Mouse (Mus musculus): ENCODE results near the gene Ubl7. TPM values are rescaled to one million over a fixed set of nuclear protein-coding genes. Genes with fewer than 3 reads are reported as not detected.
A peak's percentile ranks its signal among the peaks of the same experiment; 100 is the strongest.
"Not testable (repeated sequence)": the region's sequence is repeated elsewhere in the genome, so short reads cannot be mapped to it uniquely, and the experiment has no call there.

Gene Ubl7
- 10.9 to 35.9 TPM (median 17.3 TPM) in 3 replicates for total RNA-seq (2017)

DNA sequence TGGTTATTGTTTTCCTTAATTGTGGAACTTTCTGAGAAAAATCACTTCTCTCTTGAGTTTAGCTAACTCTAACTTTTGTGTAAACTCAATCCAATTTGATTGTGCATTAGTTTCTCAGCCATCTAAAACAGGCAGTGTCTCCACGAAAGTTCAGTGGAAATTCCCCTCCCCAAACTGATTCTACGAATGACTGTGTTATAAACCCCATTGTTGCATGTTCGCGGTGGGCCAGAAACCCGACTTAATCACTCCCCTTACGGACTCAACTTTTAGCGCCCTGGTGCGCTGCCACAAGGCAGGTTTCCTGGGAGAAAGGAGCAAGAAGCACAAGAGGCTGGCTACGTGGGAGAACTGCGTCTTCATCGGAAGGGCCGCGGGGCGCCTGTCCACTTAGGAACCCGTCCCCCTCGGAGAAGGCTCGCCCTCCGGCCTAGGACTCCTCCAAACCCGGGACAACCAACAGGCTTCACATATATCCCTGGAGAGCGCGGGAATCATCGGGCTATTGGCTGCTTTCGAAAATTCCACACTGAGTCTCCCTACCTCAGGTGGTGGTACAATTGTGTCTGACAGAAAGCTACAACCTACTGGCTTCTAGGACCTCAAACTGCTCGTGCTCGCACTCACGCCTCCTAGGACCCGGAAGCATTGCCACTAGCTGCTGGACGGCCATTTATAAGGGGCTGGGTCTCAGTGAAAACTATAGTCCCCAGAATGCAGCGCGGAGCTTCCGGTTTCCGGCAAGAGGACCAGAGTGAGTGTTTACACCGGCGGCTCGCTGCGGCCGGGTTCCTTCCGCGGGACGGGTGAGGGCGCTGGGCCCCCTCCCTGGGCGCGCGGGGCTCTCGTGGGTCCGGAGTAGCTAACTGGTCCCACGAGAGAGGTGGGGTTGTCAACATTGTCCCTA lies at the start of gene Ubl7:
Gene Ubl7 (plus strand): TSS at position 726 of the 907 bp plus-strand sequence.
- ATAC-seq (replicated peaks; ENCODE audit: insufficient number of reproducible peaks, low FRiP score, low TSS enrichment, poor library complexity, severe bottlenecking): peak; percentile 99

DNA sequence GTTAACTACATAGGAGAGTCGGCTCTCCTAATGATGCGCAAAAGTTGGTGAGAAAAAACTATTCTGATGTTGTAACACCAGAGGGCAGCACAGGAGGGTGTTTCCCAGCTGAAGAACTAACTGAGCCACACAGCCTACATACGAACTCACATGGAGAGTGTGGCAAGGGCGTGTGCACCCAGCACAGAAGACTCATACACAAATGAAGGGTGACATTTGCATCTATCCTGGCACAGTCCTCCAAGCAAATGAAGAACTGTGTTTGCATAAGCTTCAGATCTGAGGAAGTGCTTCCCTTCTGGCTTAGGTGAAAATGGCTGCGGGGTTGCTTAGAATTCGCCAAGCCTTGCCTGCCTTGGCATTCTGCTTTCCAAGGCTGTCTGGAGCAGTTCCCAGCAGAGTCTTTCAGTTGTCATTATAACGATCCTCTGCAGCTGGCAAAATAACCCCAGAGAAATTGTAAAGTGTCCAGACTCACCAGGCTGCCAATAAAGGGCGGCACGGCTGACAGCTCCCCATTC lies 48.8 kb upstream of the Ubl7 start:
- peak; percentile 100 for ATAC-seq (replicated peaks; ENCODE audit: insufficient number of reproducible peaks, low FRiP score, low TSS enrichment, poor library complexity, severe bottlenecking)

GRCm38 (mm10) chr9:57864336-57864735 lies 46.4 kb upstream of the Ubl7 start:
- no peak for ATAC-seq (replicated peaks; ENCODE audit: insufficient number of reproducible peaks, low FRiP score, low TSS enrichment, poor library complexity, severe bottlenecking)

DNA sequence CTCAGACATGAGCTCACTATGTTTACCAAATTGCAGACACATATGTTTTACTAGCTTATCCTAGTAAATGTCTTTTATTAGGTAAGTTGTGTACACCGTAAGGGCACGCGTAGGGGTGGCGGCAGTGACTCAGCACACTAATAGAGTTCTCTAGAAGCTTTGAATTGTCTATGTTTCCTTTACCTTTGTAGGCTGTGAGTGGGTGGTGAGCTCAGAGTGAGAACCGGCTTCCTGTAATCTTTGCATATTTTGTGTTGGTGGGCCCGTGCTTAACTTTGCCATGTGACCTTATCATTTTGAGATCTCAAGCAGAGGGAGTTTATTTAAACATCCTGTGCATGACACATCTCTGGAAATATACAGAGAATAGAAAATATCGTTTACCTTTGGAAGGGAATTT lies 44.2 kb upstream of the Ubl7 start:
- no peak for ATAC-seq (replicated peaks; ENCODE audit: insufficient number of reproducible peaks, low FRiP score, low TSS enrichment, poor library complexity, severe bottlenecking)

GRCm38 (mm10) chr9:57867236-57867635 lies 43.5 kb upstream of the Ubl7 start:
- ATAC-seq (replicated peaks; ENCODE audit: insufficient number of reproducible peaks, low FRiP score, low TSS enrichment, poor library complexity, severe bottlenecking): no peak

DNA sequence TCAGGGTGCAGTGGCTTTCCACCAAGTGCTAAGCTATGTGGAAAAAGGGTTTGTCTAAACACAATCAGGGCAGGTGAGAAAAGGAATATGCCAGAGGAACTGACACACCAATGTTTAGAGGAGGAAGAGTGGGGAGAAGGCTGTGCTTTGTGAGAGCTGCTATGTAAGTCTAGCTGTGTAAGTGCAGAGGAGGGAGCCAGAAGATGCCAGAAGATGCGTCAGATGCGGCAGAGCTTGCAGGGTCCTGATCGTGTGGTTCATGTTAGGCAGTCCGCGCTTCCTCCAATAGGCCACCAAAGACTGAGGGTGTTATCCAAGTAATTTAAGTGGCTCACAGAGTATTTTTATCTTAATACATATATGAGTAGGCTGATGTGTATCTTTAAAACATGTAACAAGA lies 42.9 kb upstream of the Ubl7 start:
- ATAC-seq (replicated peaks; ENCODE audit: insufficient number of reproducible peaks, low FRiP score, low TSS enrichment, poor library complexity, severe bottlenecking): no peak

GRCm38 (mm10) chr9:57868767-57869166 lies 42.0 kb upstream of the Ubl7 start:
- ATAC-seq (replicated peaks; ENCODE audit: insufficient number of reproducible peaks, low FRiP score, low TSS enrichment, poor library complexity, severe bottlenecking): no peak

DNA sequence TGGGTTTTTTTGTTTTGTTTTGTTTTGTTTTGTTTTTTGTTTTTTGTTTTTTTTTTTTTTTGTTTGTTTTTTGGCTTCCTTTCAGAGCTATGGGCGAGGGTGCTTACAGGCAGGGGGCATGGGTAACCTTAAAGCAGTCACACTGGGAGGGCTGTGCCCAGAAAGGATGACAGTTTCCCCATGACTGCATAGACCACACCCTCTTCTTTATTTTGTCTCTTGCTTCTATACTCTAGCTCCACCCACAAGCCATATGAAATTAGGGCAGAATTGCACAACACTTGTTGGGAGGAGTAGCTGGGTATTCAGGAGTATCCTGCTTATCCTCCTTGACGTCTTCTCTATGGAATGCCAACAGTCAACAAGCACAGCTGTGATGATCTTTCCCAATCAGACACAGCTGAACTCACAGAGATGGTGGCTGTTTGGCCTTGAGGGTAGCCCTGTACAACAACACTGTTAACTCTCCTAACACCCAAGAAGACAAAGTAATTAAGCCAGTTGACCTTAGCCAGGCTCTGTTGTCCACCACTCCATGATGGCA lies 40.4 kb upstream of the Ubl7 start:
- ATAC-seq (replicated peaks; ENCODE audit: insufficient number of reproducible peaks, low FRiP score, low TSS enrichment, poor library complexity, severe bottlenecking): no peak

DNA sequence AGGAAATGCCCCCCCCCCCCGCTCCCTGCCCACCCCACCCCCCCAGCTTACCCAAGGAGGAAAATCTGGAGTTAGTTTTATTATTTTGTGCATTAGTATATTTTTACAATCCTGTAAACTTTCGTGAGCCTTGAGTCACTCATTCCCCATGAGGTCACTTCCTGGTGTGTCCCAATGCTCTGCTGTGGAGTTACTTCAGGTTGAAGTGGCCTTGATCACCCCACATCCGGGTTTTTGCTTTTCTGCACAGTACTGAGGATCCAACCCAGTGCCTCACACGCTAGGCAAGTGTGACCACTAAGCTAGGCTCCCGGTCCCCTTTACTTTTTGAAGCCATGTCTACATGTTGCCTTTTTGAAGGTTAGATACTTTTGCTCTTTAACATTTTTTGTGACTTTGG lies 36.6 kb upstream of the Ubl7 start:
- ATAC-seq (replicated peaks; ENCODE audit: insufficient number of reproducible peaks, low FRiP score, low TSS enrichment, poor library complexity, severe bottlenecking): no peak

- ATAC-seq (replicated peaks; ENCODE audit: insufficient number of reproducible peaks, low FRiP score, low TSS enrichment, poor library complexity, severe bottlenecking): no peak
These were observed 35.8 kb upstream of the Ubl7 start for GRCm38 (mm10) chr9:57874994-57875393.

GRCm38 (mm10) chr9:57879213-57879612 lies 31.6 kb upstream of the Ubl7 start:
- no peak for ATAC-seq (replicated peaks; ENCODE audit: insufficient number of reproducible peaks, low FRiP score, low TSS enrichment, poor library complexity, severe bottlenecking)

DNA sequence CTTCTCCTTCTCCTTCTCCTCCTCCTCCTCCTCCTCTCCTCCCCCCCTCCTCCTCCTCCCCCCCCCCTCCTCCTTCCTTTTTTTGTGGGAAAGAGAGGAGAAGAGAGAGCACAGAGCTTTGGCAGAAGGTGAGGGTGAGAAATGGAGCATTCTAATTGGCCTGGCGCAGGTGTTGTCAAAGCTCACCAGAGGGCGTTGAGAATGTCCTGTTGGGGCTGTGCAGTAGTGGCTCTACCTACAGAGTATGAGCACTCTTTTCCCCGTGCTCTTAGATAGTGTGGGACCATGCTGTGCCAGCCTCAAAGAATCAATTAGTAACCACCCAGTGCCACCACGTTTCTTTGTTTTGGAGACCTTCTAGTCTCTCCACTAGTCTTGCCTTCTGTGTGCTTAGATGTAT lies 30.5 kb upstream of the Ubl7 start:
- ATAC-seq (replicated peaks; ENCODE audit: insufficient number of reproducible peaks, low FRiP score, low TSS enrichment, poor library complexity, severe bottlenecking): no peak

- ATAC-seq (replicated peaks; ENCODE audit: insufficient number of reproducible peaks, low FRiP score, low TSS enrichment, poor library complexity, severe bottlenecking): not testable (repeated sequence)
These were observed 29.0 kb upstream of the Ubl7 start for GRCm38 (mm10) chr9:57881781-57882180.

- ATAC-seq (replicated peaks; ENCODE audit: insufficient number of reproducible peaks, low FRiP score, low TSS enrichment, poor library complexity, severe bottlenecking): no peak
These were observed 27.4 kb upstream of the Ubl7 start for GRCm38 (mm10) chr9:57883413-57883812.

GRCm38 (mm10) chr9:57888119-57888518 lies 22.7 kb upstream of the Ubl7 start:
- ATAC-seq (replicated peaks; ENCODE audit: insufficient number of reproducible peaks, low FRiP score, low TSS enrichment, poor library complexity, severe bottlenecking): peak; percentile 76; the same call in 1 of the 2 replicates

DNA sequence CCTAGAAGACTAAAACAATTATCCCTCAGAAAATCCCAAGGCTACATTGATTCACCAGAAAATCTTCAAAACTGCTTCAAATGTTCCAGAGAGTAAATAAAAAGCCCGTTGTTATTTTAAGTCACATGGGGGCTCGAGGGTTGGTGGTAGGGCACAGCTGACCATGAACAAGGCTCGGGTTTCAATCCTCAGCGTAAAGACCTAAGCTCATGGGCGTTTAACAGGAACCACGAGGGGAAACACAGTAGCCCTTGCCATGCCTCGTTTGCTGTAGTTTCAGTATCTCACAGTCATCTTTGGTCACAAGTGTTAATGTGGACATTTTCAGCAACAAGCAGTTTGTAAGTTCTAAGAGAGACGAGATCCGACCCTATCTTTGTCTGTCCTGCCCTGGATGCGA lies 10.3 kb upstream of the Ubl7 start:
- ATAC-seq (replicated peaks; ENCODE audit: insufficient number of reproducible peaks, low FRiP score, low TSS enrichment, poor library complexity, severe bottlenecking): no peak

DNA sequence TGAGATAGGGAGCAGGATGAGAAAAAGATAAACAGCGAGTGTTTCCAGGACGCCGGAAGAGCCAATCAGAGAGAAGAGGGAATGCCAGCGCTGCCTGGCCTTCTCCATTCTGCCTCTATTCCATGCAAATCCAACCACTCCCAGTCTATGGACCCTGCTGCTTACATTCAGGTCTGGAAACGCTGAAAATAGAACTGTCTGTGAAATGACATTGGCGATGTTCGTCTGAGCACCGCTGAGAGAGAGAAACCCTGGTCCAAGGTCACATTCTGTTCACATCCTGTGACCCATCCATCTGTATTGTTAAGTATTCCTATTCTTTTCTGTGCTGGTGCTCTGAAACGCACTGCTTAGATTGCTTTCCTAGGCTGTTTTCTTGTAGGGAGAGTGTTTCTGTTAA lies 9.6 kb upstream of the Ubl7 start:
- ATAC-seq (replicated peaks; ENCODE audit: insufficient number of reproducible peaks, low FRiP score, low TSS enrichment, poor library complexity, severe bottlenecking): no peak

DNA sequence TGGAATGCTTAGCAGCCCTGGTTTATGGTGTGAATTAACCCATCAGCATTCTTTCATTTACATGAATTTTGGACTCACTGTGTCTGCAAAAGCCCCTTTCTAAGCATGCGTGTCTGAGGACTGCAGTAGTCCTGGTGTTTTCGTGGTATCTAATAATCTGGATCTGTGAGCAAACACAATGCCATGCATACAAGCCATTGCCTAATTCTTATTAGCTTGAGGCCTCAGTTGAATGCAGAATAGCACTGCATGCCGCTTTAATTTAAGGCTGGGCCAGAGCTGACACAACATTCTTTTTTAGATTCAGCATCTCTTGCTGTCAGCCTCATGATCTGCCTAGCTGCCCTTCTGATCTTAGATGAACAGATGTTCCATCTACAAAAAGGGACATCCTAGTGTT lies 9.2 kb upstream of the Ubl7 start:
- no peak for ATAC-seq (replicated peaks; ENCODE audit: insufficient number of reproducible peaks, low FRiP score, low TSS enrichment, poor library complexity, severe bottlenecking)

- ATAC-seq (replicated peaks; ENCODE audit: insufficient number of reproducible peaks, low FRiP score, low TSS enrichment, poor library complexity, severe bottlenecking): no peak
These were observed 8.6 kb upstream of the Ubl7 start for GRCm38 (mm10) chr9:57902132-57902531.

Data from monocyte, adult 5-6 weeks (primary cell).